Mouse (Mus musculus): ENCODE results near the gene AI661453.

DNA sequence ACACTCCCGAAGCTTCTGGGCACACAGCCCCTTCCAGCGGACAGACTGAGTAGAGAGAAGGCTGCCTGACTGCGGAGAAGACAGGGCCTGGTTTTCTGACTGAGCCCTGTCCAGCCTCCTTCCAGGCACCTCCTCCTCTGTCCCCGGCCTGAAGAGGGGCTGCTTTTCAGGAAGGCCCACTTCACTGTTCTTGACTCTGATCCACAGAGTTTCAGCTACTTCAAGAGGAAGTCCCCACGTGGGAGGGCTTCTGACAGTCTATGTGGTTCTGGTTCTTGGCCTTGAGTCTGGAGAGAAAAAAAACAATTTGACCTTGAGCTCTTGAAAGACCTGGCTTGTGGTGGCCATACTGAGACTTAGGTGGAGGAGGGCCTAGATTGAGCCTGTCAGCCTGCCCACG, 7.7 kb downstream of the AI661453 start:
- TF ChIP-seq CTCF (IDR thresholded peaks at IDR 0.05; ENCODE audit: control insufficient read depth, insufficient read depth, low read length) = no peak
- TF ChIP-seq POLR2A (IDR thresholded peaks at IDR 0.05; ENCODE audit: borderline replicate concordance, control insufficient read depth, low read depth, low read length) = no peak
